In the genomic region with DNA sequence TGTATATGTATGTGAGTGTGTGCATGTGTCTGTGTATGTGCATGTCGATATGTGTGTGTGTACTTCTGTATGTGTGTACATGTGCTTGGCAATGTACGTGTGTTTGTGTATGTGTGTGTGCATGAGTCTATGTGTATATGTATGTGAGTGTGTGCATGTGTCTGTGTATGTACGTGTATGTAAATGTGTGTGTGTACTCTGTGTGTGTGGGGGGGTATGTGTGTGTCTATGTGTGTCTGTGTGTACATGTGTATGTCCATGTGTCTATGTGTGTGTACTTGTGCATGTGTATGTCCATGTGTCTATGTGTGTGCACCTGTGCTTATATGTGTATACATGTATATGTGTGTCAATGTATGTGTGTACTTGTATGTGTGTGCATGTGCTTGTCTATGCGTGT, we compare ENCODE assay signal across 28 mouse cellular contexts. TPM values are rescaled to one million over a fixed set of nuclear protein-coding genes. Genes with fewer than 3 reads are reported as not detected.
DNase-seq lines count a peak whose midpoint lies in the region; ATAC-seq and TF ChIP-seq lines count a peak whose summit lies in the region.
"Had no signal": no experiment of that assay in that cellular context is flagged by ENCODE, and none has a peak within 500 bp of the region (broad histone marks: within the 10 kb centered on the region; RNA-seq: fewer than 3 reads in every experiment).

No protein-coding gene starts in this region.

- H3K9me3 ChIP-seq in forebrain, embryonic 13.5 days (replicated peaks) = no peaks in the 10 kb centered on the region
- H3K9me3 ChIP-seq in forebrain, embryonic 16.5 days (ENCODE audit: control insufficient read depth, low read length) = no peaks in the 10 kb centered on the region
- H3K9me3 ChIP-seq in hindbrain, embryonic 15.5 days = no peaks in the 10 kb centered on the region
- no peaks in the 10 kb centered on the region for H3K9me3 ChIP-seq in hindbrain, embryonic 11.5 days (ENCODE audit: control insufficient read depth, low read length)
- no peaks in the 10 kb centered on the region for H3K9me3 ChIP-seq in midbrain, embryonic 12.5 days
- no peaks in the 10 kb centered on the region for H3K9me3 ChIP-seq in midbrain, postnatal 0 days (ENCODE audit: low read length)
- no peaks in the 10 kb centered on the region for H3K9me3 ChIP-seq in midbrain, embryonic 14.5 days (ENCODE audit: control insufficient read depth, low read length)
- H3K9me3 ChIP-seq: embryonic facial prominence, embryonic 10.5 days; embryonic facial prominence, embryonic 15.5 days; hindbrain, embryonic 12.5 days; liver, embryonic 13.5 days; lung, embryonic 15.5 days; neural tube, embryonic 13.5 days; stomach, embryonic 15.5 days had no signal

- no peaks in the 10 kb centered on the region for H3K27me3 ChIP-seq in forebrain, embryonic 13.5 days
- H3K27me3 ChIP-seq in forebrain, embryonic 16.5 days (replicated peaks; ENCODE audit: control insufficient read depth, insufficient read depth, low read length) = no peaks in the 10 kb centered on the region
- no peaks in the 10 kb centered on the region for H3K27me3 ChIP-seq in hindbrain, embryonic 15.5 days
- no peaks in the 10 kb centered on the region for H3K27me3 ChIP-seq in hindbrain, embryonic 11.5 days (ENCODE audit: control insufficient read depth, insufficient read depth, low read length)
- no peaks in the 10 kb centered on the region; the same call in 1 of the 2 replicates for H3K27me3 ChIP-seq in midbrain, embryonic 12.5 days
- H3K27me3 ChIP-seq in midbrain, postnatal 0 days (ENCODE audit: insufficient read depth, low read length) = no peaks in the 10 kb centered on the region
- H3K27me3 ChIP-seq in midbrain, embryonic 14.5 days (ENCODE audit: control insufficient read depth, insufficient read depth, low read length) = no peaks in the 10 kb centered on the region
- H3K27me3 ChIP-seq: embryonic facial prominence, embryonic 15.5 days; hindbrain, embryonic 12.5 days; liver, embryonic 13.5 days; lung, embryonic 15.5 days; neural tube, embryonic 13.5 days; stomach, embryonic 15.5 days had no signal

- no peak for DNase-seq in hindbrain, embryonic 11.5 days (ENCODE audit: low spot score)
- no peak for DNase-seq in midbrain, postnatal 0 days (ENCODE audit: low spot score)
- DNase-seq in midbrain, embryonic 14.5 days = no peak
- DNase-seq in spleen, postnatal 4 days (ENCODE audit: low spot score in 2 of 2) = no peak
- DNase-seq: adrenal gland, adult 8-10 months; cerebellum, adult 2 months; cerebellum, postnatal 25 days; gastrocnemius, adult 2 months; gastrocnemius, postnatal 36 days; heart, adult 2 months; heart, postnatal 14 days; kidney, adult 11 months; kidney, postnatal 14 days; liver, embryonic 13.5 days had no signal

- no peaks in the 10 kb centered on the region for H3K36me3 ChIP-seq in forebrain, embryonic 13.5 days (ENCODE audit: poor library complexity, severe bottlenecking)
- no peaks in the 10 kb centered on the region for H3K36me3 ChIP-seq in forebrain, embryonic 16.5 days (ENCODE audit: control insufficient read depth, insufficient read depth)
- H3K36me3 ChIP-seq in hindbrain, embryonic 15.5 days = no peaks in the 10 kb centered on the region
- no peaks in the 10 kb centered on the region for H3K36me3 ChIP-seq in hindbrain, embryonic 11.5 days (ENCODE audit: control insufficient read depth, insufficient read depth, low read length)
- no peaks in the 10 kb centered on the region for H3K36me3 ChIP-seq in midbrain, embryonic 12.5 days
- no peaks in the 10 kb centered on the region for H3K36me3 ChIP-seq in midbrain, postnatal 0 days (ENCODE audit: insufficient read depth, low read length)
- H3K36me3 ChIP-seq in midbrain, embryonic 14.5 days (ENCODE audit: control insufficient read depth, insufficient read depth, low read length) = no peaks in the 10 kb centered on the region
- H3K36me3 ChIP-seq: embryonic facial prominence, embryonic 10.5 days; embryonic facial prominence, embryonic 15.5 days; G1E; hindbrain, embryonic 12.5 days; lung, embryonic 15.5 days; neural tube, embryonic 13.5 days; stomach, embryonic 15.5 days had no signal

- ATAC-seq in forebrain, embryonic 13.5 days = peak; percentile 36; the same call in 1 of the 2 replicates
- ATAC-seq in forebrain, embryonic 16.5 days = no peak; the same call in 1 of the 2 replicates
- ATAC-seq in hindbrain, embryonic 15.5 days (ENCODE audit: low FRiP score, low read depth) = 0 out of 2 replicates have a peak, but pooled peaks have one; percentile 64
- no peak for ATAC-seq in hindbrain, embryonic 11.5 days (ENCODE audit: low FRiP score)
- ATAC-seq in midbrain, embryonic 12.5 days (ENCODE audit: low FRiP score, low read depth) = peak; percentile 52; the same call in 1 of the 2 replicates
- no peak; the same call in 1 of the 2 replicates for ATAC-seq in midbrain, postnatal 0 days (ENCODE audit: low FRiP score)
- 0 out of 2 replicates have a peak, but pooled peaks have one; percentile 47 for ATAC-seq in midbrain, embryonic 14.5 days (ENCODE audit: low FRiP score, low TSS enrichment)
- ATAC-seq: forebrain, embryonic 14.5 days; inflammation-experienced regulatory T-cells, adult 6 months had no signal

- TF ChIP-seq CTCF in midbrain, postnatal 0 days (IDR thresholded peaks at IDR 0.05) = no peak

- no peak overlapping the region for H3K4me3 ChIP-seq in forebrain, embryonic 13.5 days
- H3K4me3 ChIP-seq in forebrain, embryonic 16.5 days (replicated peaks; ENCODE audit: low read length) = no peak overlapping the region
- H3K4me3 ChIP-seq in hindbrain, embryonic 15.5 days = no peak overlapping the region
- H3K4me3 ChIP-seq in hindbrain, embryonic 11.5 days (ENCODE audit: low read depth, low read length) = no peak overlapping the region
- H3K4me3 ChIP-seq in midbrain, embryonic 12.5 days = no peak overlapping the region
- no peak overlapping the region for H3K4me3 ChIP-seq in midbrain, postnatal 0 days (ENCODE audit: low read depth, low read length)
- no peak overlapping the region for H3K4me3 ChIP-seq in midbrain, embryonic 14.5 days (replicated peaks; ENCODE audit: low read depth, low read length)
- H3K4me3 ChIP-seq: embryonic facial prominence, embryonic 10.5 days; embryonic facial prominence, embryonic 15.5 days; gastrocnemius, adult 2 months; heart, adult 2 months; hindbrain, embryonic 12.5 days; liver, embryonic 13.5 days; lung, embryonic 15.5 days; myocyte; neural tube, embryonic 13.5 days; stomach, embryonic 15.5 days had no signal

- 95% methylated on average over 4 of the region's 4 CpGs for WGBS in forebrain, embryonic 13.5 days
- WGBS in forebrain, embryonic 16.5 days = 95% methylated on average over 4 of the region's 4 CpGs
- 96% methylated on average over 4 of the region's 4 CpGs for WGBS in hindbrain, embryonic 15.5 days
- WGBS in hindbrain, embryonic 11.5 days = 92% methylated on average over 4 of the region's 4 CpGs
- WGBS in midbrain, embryonic 12.5 days = 94% methylated on average over 4 of the region's 4 CpGs
- WGBS in midbrain, postnatal 0 days = 97% methylated on average over 4 of the region's 4 CpGs
- 96% methylated on average over 4 of the region's 4 CpGs for WGBS in midbrain, embryonic 14.5 days

- H3K9ac ChIP-seq in forebrain, embryonic 13.5 days = no peak overlapping the region
- no peak overlapping the region for H3K9ac ChIP-seq in forebrain, embryonic 16.5 days (replicated peaks; ENCODE audit: low read depth, low read length)
- no peak overlapping the region for H3K9ac ChIP-seq in hindbrain, embryonic 15.5 days
- H3K9ac ChIP-seq in hindbrain, embryonic 11.5 days (ENCODE audit: low read depth, low read length) = no peak overlapping the region
- no peak overlapping the region for H3K9ac ChIP-seq in midbrain, embryonic 12.5 days (replicated peaks)
- H3K9ac ChIP-seq in midbrain, postnatal 0 days (replicated peaks; ENCODE audit: low read length, poor library complexity, severe bottlenecking) = no peak overlapping the region
- no peak overlapping the region for H3K9ac ChIP-seq in midbrain, embryonic 14.5 days (replicated peaks; ENCODE audit: low read length)
- H3K9ac ChIP-seq: embryonic facial prominence, embryonic 15.5 days; hindbrain, embryonic 12.5 days; liver, embryonic 13.5 days; lung, embryonic 15.5 days; neural tube, embryonic 13.5 days; stomach, embryonic 15.5 days had no signal

- no peak overlapping the region for H3K4me2 ChIP-seq in forebrain, embryonic 13.5 days
- H3K4me2 ChIP-seq in forebrain, embryonic 16.5 days (ENCODE audit: low read length) = no peak overlapping the region
- no peak overlapping the region for H3K4me2 ChIP-seq in hindbrain, embryonic 15.5 days
- no peak overlapping the region for H3K4me2 ChIP-seq in hindbrain, embryonic 11.5 days (replicated peaks; ENCODE audit: low read depth, low read length)
- H3K4me2 ChIP-seq in midbrain, embryonic 12.5 days (replicated peaks) = no peak overlapping the region
- no peak overlapping the region for H3K4me2 ChIP-seq in midbrain, postnatal 0 days (ENCODE audit: low read depth, low read length, poor library complexity, severe bottlenecking)
- no peak overlapping the region for H3K4me2 ChIP-seq in midbrain, embryonic 14.5 days (ENCODE audit: low read length)
- H3K4me2 ChIP-seq: embryonic facial prominence, embryonic 15.5 days; hindbrain, embryonic 12.5 days; liver, embryonic 13.5 days; lung, embryonic 15.5 days; neural tube, embryonic 13.5 days; stomach, embryonic 15.5 days had no signal

- no peaks in the 10 kb centered on the region for H3K4me1 ChIP-seq in forebrain, embryonic 13.5 days
- H3K4me1 ChIP-seq in forebrain, embryonic 16.5 days (replicated peaks; ENCODE audit: control insufficient read depth, insufficient read depth, low read length) = no peaks in the 10 kb centered on the region
- peaks cover 3% of the 10 kb centered on the region; the same call in 1 of the 2 replicates for H3K4me1 ChIP-seq in hindbrain, embryonic 15.5 days (replicated peaks)
- no peaks in the 10 kb centered on the region for H3K4me1 ChIP-seq in hindbrain, embryonic 11.5 days (replicated peaks; ENCODE audit: control insufficient read depth, insufficient read depth, low read length)
- no peaks in the 10 kb centered on the region for H3K4me1 ChIP-seq in midbrain, embryonic 12.5 days
- no peaks in the 10 kb centered on the region for H3K4me1 ChIP-seq in midbrain, postnatal 0 days (ENCODE audit: insufficient read depth, low read length)
- no peaks in the 10 kb centered on the region for H3K4me1 ChIP-seq in midbrain, embryonic 14.5 days (ENCODE audit: control insufficient read depth, insufficient read depth, low read length)
- H3K4me1 ChIP-seq: embryonic facial prominence, embryonic 15.5 days; lung, embryonic 15.5 days; neural tube, embryonic 13.5 days had no signal

- H3K27ac ChIP-seq in forebrain, embryonic 13.5 days = no peak overlapping the region
- no peak overlapping the region for H3K27ac ChIP-seq in forebrain, embryonic 16.5 days (ENCODE audit: low read length)
- no peak overlapping the region for H3K27ac ChIP-seq in hindbrain, embryonic 15.5 days (replicated peaks)
- no peak overlapping the region for H3K27ac ChIP-seq in hindbrain, embryonic 11.5 days (ENCODE audit: low read depth, low read length)
- H3K27ac ChIP-seq in midbrain, embryonic 12.5 days (replicated peaks) = no peak overlapping the region
- no peak overlapping the region for H3K27ac ChIP-seq in midbrain, postnatal 0 days (ENCODE audit: low read depth, low read length)
- H3K27ac ChIP-seq in midbrain, embryonic 14.5 days (replicated peaks; ENCODE audit: low read depth, low read length) = no peak overlapping the region
- H3K27ac ChIP-seq: embryonic facial prominence, embryonic 10.5 days; embryonic facial prominence, embryonic 15.5 days; gastrocnemius, adult 2 months; hindbrain, embryonic 12.5 days; liver, embryonic 13.5 days; lung, embryonic 15.5 days; neural tube, embryonic 13.5 days; stomach, embryonic 15.5 days had no signal

RNA-seq across cellular contexts. Expression of gene Man1a, which starts 15.2 kb away (rescaled TPM):
- polyA plus RNA-seq in forebrain, embryonic 13.5 days (2015; fragmentation: Nextera tagmentation; extraction: Ambion mirVana) = 1.2 and 1.4 TPM in 2 replicates
- 3.2 and 3.8 TPM in 2 replicates for polyA plus RNA-seq in forebrain, embryonic 16.5 days (2015; fragmentation: Nextera tagmentation; extraction: Ambion mirVana)
- polyA plus RNA-seq in hindbrain, embryonic 15.5 days (2015; fragmentation: Nextera tagmentation; extraction: Ambion mirVana) = 4.8 and 4.9 TPM in 2 replicates
- 3.0 and 3.3 TPM in 2 replicates for polyA plus RNA-seq in hindbrain, embryonic 11.5 days (2014; fragmentation: Nextera tagmentation; extraction: Ambion mirVana)
- polyA plus RNA-seq in midbrain, embryonic 12.5 days (2016; fragmentation: Nextera tagmentation; extraction: Ambion mirVana) = 2.6 and 2.9 TPM in 2 replicates
- 19.3 and 25.1 TPM in 2 replicates for total RNA-seq in midbrain, postnatal 0 days (2014; rRNA removed)
- 3.7 and 4.2 TPM in 2 replicates for polyA plus RNA-seq in midbrain, postnatal 0 days (2015; fragmentation: Nextera tagmentation; extraction: Ambion mirVana)
- polyA plus RNA-seq in midbrain, embryonic 14.5 days (2014; fragmentation: Nextera tagmentation; extraction: Ambion mirVana) = 5.8 and 6.4 TPM in 2 replicates

Comparison
In these comparisons a context has a peak if more than half of its experiments do, and no peak if none do; other contexts are left out.
1. ATAC-seq: peak in forebrain, embryonic 13.5 days (single experiment), hindbrain, embryonic 15.5 days (single experiment), midbrain, embryonic 12.5 days (single experiment) and midbrain, embryonic 14.5 days (single experiment); none in forebrain, embryonic 16.5 days (single experiment), hindbrain, embryonic 11.5 days (single experiment) and midbrain, postnatal 0 days (single experiment).